8 mouse cellular contexts compared by ENCODE assay signal in genomic region chr15:32437654-32438053, GRCm38 (mm10).
DNase-seq lines count a peak whose midpoint lies in the region; ATAC-seq and TF ChIP-seq lines count a peak whose summit lies in the region.

No protein-coding gene starts in this region.

- no peak overlapping the region for H3K4me2 ChIP-seq in kidney, embryonic 14.5 days (replicated peaks; ENCODE audit: low read depth, low read length)
- H3K4me2 ChIP-seq in limb, embryonic 14.5 days (replicated peaks; ENCODE audit: low read depth, low read length, severe bottlenecking): no peak overlapping the region

- peak in 1 of 2 experiments; percentile 3 for DNase-seq in spleen, adult 2 months (ENCODE audit: low read depth in 1 of 2, low spot score in 2 of 2)
- DNase-seq in spleen, postnatal 36 days (ENCODE audit: low spot score in 2 of 2): no peak
- peak; percentile 70 for DNase-seq in gastrocnemius, postnatal 10 days
- DNase-seq in limb, embryonic 14.5 days (ENCODE audit: low spot score): peak; percentile 68
- peak; percentile 27 for DNase-seq in urinary bladder, adult 2 months (ENCODE audit: low spot score)

- ATAC-seq in common myeloid progenitor, adult 5-6 weeks (replicated peaks; ENCODE audit: low read depth, poor library complexity, severe bottlenecking): peak; percentile 69
- 0 out of 2 replicates have a peak, but pooled peaks have one; percentile 39 for ATAC-seq in kidney, embryonic 14.5 days (ENCODE audit: low FRiP score, low TSS enrichment)
- peak; percentile 37; the same call in 1 of the 2 replicates for ATAC-seq in limb, embryonic 14.5 days (ENCODE audit: low FRiP score, low read depth)

- no peaks in the 10 kb centered on the region for H3K27me3 ChIP-seq in spleen, adult 2 months (ENCODE audit: control insufficient read depth, insufficient read depth, low read length)
- H3K27me3 ChIP-seq in kidney, embryonic 14.5 days (ENCODE audit: control insufficient read depth, insufficient read depth, low read length): no peaks in the 10 kb centered on the region
- H3K27me3 ChIP-seq in limb, embryonic 14.5 days (ENCODE audit: control insufficient read depth, insufficient read depth, low read length): no peaks in the 10 kb centered on the region

- H3K36me3 ChIP-seq in spleen, adult 2 months (ENCODE audit: control insufficient read depth, insufficient read depth, low read length): no peaks in the 10 kb centered on the region
- H3K36me3 ChIP-seq in kidney, embryonic 14.5 days (ENCODE audit: control insufficient read depth, insufficient read depth, low read length): no peaks in the 10 kb centered on the region
- no peaks in the 10 kb centered on the region for H3K36me3 ChIP-seq in limb, embryonic 14.5 days (ENCODE audit: control insufficient read depth, insufficient read depth, low read length)

- H3K9me3 ChIP-seq in kidney, embryonic 14.5 days (ENCODE audit: control insufficient read depth, low read length): no peaks in the 10 kb centered on the region
- no peaks in the 10 kb centered on the region for H3K9me3 ChIP-seq in limb, embryonic 14.5 days (ENCODE audit: control insufficient read depth, low read length)

- H3K27ac ChIP-seq in spleen, adult 2 months (ENCODE audit: insufficient read depth, low read length): no peak overlapping the region
- H3K27ac ChIP-seq in kidney, embryonic 14.5 days (ENCODE audit: low read depth, low read length): no peak overlapping the region
- no peak overlapping the region for H3K27ac ChIP-seq in limb, embryonic 14.5 days (replicated peaks; ENCODE audit: low read depth, low read length)
- H3K27ac ChIP-seq in olfactory bulb, adult 2 months (ENCODE audit: insufficient read depth, low read depth, low read length): no peak overlapping the region

- H3K9ac ChIP-seq in kidney, embryonic 14.5 days (ENCODE audit: low read depth, low read length): no peak overlapping the region
- no peak overlapping the region for H3K9ac ChIP-seq in limb, embryonic 14.5 days (ENCODE audit: low read depth, low read length, severe bottlenecking)

- H3K4me1 ChIP-seq in spleen, adult 2 months (ENCODE audit: control insufficient read depth, insufficient read depth, insufficient read length): no peaks in the 10 kb centered on the region
- no peaks in the 10 kb centered on the region for H3K4me1 ChIP-seq in kidney, embryonic 14.5 days (ENCODE audit: control insufficient read depth, insufficient read depth, low read length)
- peaks cover 13% of the 10 kb centered on the region for H3K4me1 ChIP-seq in limb, embryonic 14.5 days (ENCODE audit: control insufficient read depth, insufficient read depth, low read length)
- H3K4me1 ChIP-seq in olfactory bulb, adult 2 months (ENCODE audit: control insufficient read depth, insufficient read depth, low read length): no peaks in the 10 kb centered on the region

- TF ChIP-seq CTCF in spleen, adult 2 months (IDR thresholded peaks at IDR 0.05; ENCODE audit: extremely low read depth, insufficient read depth, insufficient read length, insufficient replicate concordance): peak; percentile 25; the same call in 1 of the 2 replicates
- TF ChIP-seq CTCF in olfactory bulb, adult 2 months (IDR thresholded peaks at IDR 0.05; ENCODE audit: insufficient read depth, low read depth, low read length): peak; percentile 37; the same call in 1 of the 2 replicates

- 26% methylated on average over 6 of the region's 6 CpGs for WGBS in spleen, adult 2 months
- 29% methylated on average over 6 of the region's 6 CpGs for WGBS in kidney, embryonic 14.5 days
- 26% methylated on average over 6 of the region's 6 CpGs for WGBS in limb, embryonic 14.5 days
- 43% methylated on average over 6 of the region's 6 CpGs for WGBS in olfactory bulb, adult 2 months

- no peak overlapping the region for H3K4me3 ChIP-seq in spleen, adult 2 months (ENCODE audit: extremely low read depth, insufficient read depth, insufficient read length)
- H3K4me3 ChIP-seq in kidney, embryonic 14.5 days (ENCODE audit: low read length): no peak overlapping the region
- H3K4me3 ChIP-seq in limb, embryonic 14.5 days (replicated peaks; ENCODE audit: low read length): no peak overlapping the region
- H3K4me3 ChIP-seq in olfactory bulb, adult 2 months (ENCODE audit: insufficient read depth, low read depth, low read length): no peak overlapping the region

- TF ChIP-seq POLR2A in spleen, adult 2 months (IDR thresholded peaks at IDR 0.05; ENCODE audit: low read depth, low read length): no peak
- TF ChIP-seq POLR2A in limb, embryonic 14.5 days (IDR thresholded peaks at IDR 0.05; ENCODE audit: borderline replicate concordance, extremely low read depth, insufficient read depth, insufficient read length): no peak
- no peak for TF ChIP-seq POLR2A in olfactory bulb, adult 2 months (IDR thresholded peaks at IDR 0.05; ENCODE audit: insufficient read depth, low read depth, low read length)

Comparison
In these comparisons a context has a peak if more than half of its experiments do, and no peak if none do; other contexts are left out.
1. DNase-seq: peak in gastrocnemius, postnatal 10 days (single experiment), limb, embryonic 14.5 days (single experiment) and urinary bladder, adult 2 months (single experiment); none in spleen, postnatal 36 days (0 of 2).
2. Peak in every context shown above with its lines, with median percentiles within 50 percentile points of each other: ATAC-seq.